Mouse (Mus musculus) kidney, adult 2 months (tissue): ENCODE measurements around the gene Irf8.

Source experiments
- CTCF ChIP-seq: fragments of 200-500 bp; conservative IDR thresholded peaks from 2 replicates; pipeline ENCODE4 v1.5.1; 2011; ENCODE audit warnings: low read depth, mild to moderate bottlenecking, control low read depth, low read length, moderate library complexity, mixed read lengths; ENCODE audit not compliant: insufficient read depth, insufficient read length
- POLR2A ChIP-seq: fragments of 200-500 bp; IDR thresholded peaks from one replicate; pipeline ENCODE4 v1.6.1; 2011; ENCODE audit warnings: low read depth, low read length, control low read depth

GRCm38 (mm10) chr8:120786753-120787152 lies 50.6 kb downstream of the Irf8 start:
- TF ChIP-seq CTCF: no peak
- no peak for TF ChIP-seq POLR2A
